Mouse (Mus musculus): ENCODE results near the gene Rpn1. TPM values are rescaled to one million over a fixed set of nuclear protein-coding genes. Genes with fewer than 3 reads are reported as not detected.
"Not testable (repeated sequence)": the region's sequence is repeated elsewhere in the genome, so short reads cannot be mapped to it uniquely, and the experiment has no call there.

The Rpn1 gene
- polyA plus RNA-seq, 1 experiment: 128 TPM

GRCm38 (mm10) chr6:88121781-88122180 lies 37.5 kb downstream of the Rpn1 start:
- no peak overlapping the region for H3K4me2 ChIP-seq (ENCODE audit: low read depth)
- H3K79me2 ChIP-seq (ENCODE audit: control insufficient read depth, insufficient read depth): no peaks in the 10 kb centered on the region
- no peak overlapping the region for H3K4me3 ChIP-seq
- H3K27me3 ChIP-seq (ENCODE audit: control insufficient read depth, insufficient read depth, insufficient read length): peaks cover 5% of the 10 kb centered on the region
- TF ChIP-seq TCF12 (IDR thresholded peaks at IDR 0.05; ENCODE audit: insufficient read depth, poor library complexity, severe bottlenecking): no peak
- no peak for TF ChIP-seq MAX (IDR thresholded peaks at IDR 0.05; ENCODE audit: low read depth)
- TF ChIP-seq CEBPB (IDR thresholded peaks at IDR 0.05; ENCODE audit: insufficient read depth, poor library complexity, severe bottlenecking): no peak
- no peak for TF ChIP-seq E2F4 (IDR thresholded peaks at IDR 0.05; ENCODE audit: insufficient read depth)
- TF ChIP-seq USF1 (IDR thresholded peaks at IDR 0.05; ENCODE audit: low read depth): no peak
- no peak for TF ChIP-seq MYOD1 (IDR thresholded peaks at IDR 0.05; ENCODE audit: control insufficient read depth in 1 of 3, insufficient read length in 2 of 3, low read depth in 2 of 3)
- no peak overlapping the region for H3ac ChIP-seq (ENCODE audit: control insufficient read depth, insufficient read length)
- H3K36me3 ChIP-seq (ENCODE audit: control insufficient read depth, insufficient read depth): no peaks in the 10 kb centered on the region

GRCm38 (mm10) chr6:88123150-88123857 lies 39.0 kb downstream of the Rpn1 start:
- Histone ChIP-seq H3K27me3 (ENCODE audit: control insufficient read depth, insufficient read depth, insufficient read length) (peaks cover 5% of the 10 kb centered on the region), H3K4me2 (ENCODE audit: low read depth) (peak overlapping the region; percentile 12), H3K79me2 (ENCODE audit: control insufficient read depth, insufficient read depth) (no peaks in the 10 kb centered on the region), H3K36me3 (ENCODE audit: control insufficient read depth, insufficient read depth) (no peaks in the 10 kb centered on the region), H3K4me3 (no peak overlapping the region), H3ac (ENCODE audit: control insufficient read depth, insufficient read length) (no peak overlapping the region)
- TF ChIP-seq CEBPB (IDR thresholded peaks at IDR 0.05; ENCODE audit: insufficient read depth, poor library complexity, severe bottlenecking) (no peak), USF1 (IDR thresholded peaks at IDR 0.05; ENCODE audit: low read depth) (no peak), MYOD1 (IDR thresholded peaks at IDR 0.05; ENCODE audit: control insufficient read depth in 1 of 3, insufficient read length in 2 of 3, low read depth in 2 of 3) (no peak), MAX (IDR thresholded peaks at IDR 0.05; ENCODE audit: low read depth) (no peak), TCF3 (IDR thresholded peaks at IDR 0.05; ENCODE audit: insufficient read length, low read depth) (no peak), MYOG (IDR thresholded peaks at IDR 0.05; ENCODE audit: control insufficient read depth in 1 of 3, insufficient read depth in 1 of 3, insufficient read length in 2 of 3, low read depth in 2 of 3) (no peak), SRF (IDR thresholded peaks at IDR 0.05; ENCODE audit: control insufficient read depth, insufficient read length, low read depth) (no peak), REST (IDR thresholded peaks at IDR 0.05; ENCODE audit: insufficient read depth, insufficient read length) (no peak), POLR2AphosphoS2 (IDR thresholded peaks at IDR 0.05; ENCODE audit: insufficient read length, low read depth) (no peak), E2F4 (IDR thresholded peaks at IDR 0.05; ENCODE audit: insufficient read depth) (no peak), TCF12 (IDR thresholded peaks at IDR 0.05; ENCODE audit: insufficient read depth, poor library complexity, severe bottlenecking) (no peak), POLR2A (IDR thresholded peaks at IDR 0.05; ENCODE audit: insufficient read length, low read depth) (no peak)

GRCm38 (mm10) chr6:88123858-88124261 lies 39.6 kb downstream of the Rpn1 start:
- H3K79me2 ChIP-seq (ENCODE audit: control insufficient read depth, insufficient read depth): no peaks in the 10 kb centered on the region
- H3K36me3 ChIP-seq (ENCODE audit: control insufficient read depth, insufficient read depth): no peaks in the 10 kb centered on the region
- H3K4me3 ChIP-seq: no peak overlapping the region
- H3ac ChIP-seq (ENCODE audit: control insufficient read depth, insufficient read length): no peak overlapping the region
- peaks cover 5% of the 10 kb centered on the region for H3K27me3 ChIP-seq (ENCODE audit: control insufficient read depth, insufficient read depth, insufficient read length)
- no peak for TF ChIP-seq MAX (IDR thresholded peaks at IDR 0.05; ENCODE audit: low read depth)
- TF ChIP-seq POLR2A (IDR thresholded peaks at IDR 0.05; ENCODE audit: insufficient read length, low read depth): no peak
- no peak for TF ChIP-seq TCF3 (IDR thresholded peaks at IDR 0.05; ENCODE audit: insufficient read length, low read depth)
- TF ChIP-seq MYOD1 (IDR thresholded peaks at IDR 0.05; ENCODE audit: control insufficient read depth in 1 of 3, insufficient read length in 2 of 3, low read depth in 2 of 3): no peak
- no peak for TF ChIP-seq REST (IDR thresholded peaks at IDR 0.05; ENCODE audit: insufficient read depth, insufficient read length)
- TF ChIP-seq MYOG (IDR thresholded peaks at IDR 0.05; ENCODE audit: control insufficient read depth in 1 of 3, insufficient read depth in 1 of 3, insufficient read length in 2 of 3, low read depth in 2 of 3): no peak
- TF ChIP-seq SRF (IDR thresholded peaks at IDR 0.05; ENCODE audit: control insufficient read depth, insufficient read length, low read depth): no peak
- no peak for TF ChIP-seq POLR2AphosphoS2 (IDR thresholded peaks at IDR 0.05; ENCODE audit: insufficient read length, low read depth)
- no peak for TF ChIP-seq USF1 (IDR thresholded peaks at IDR 0.05; ENCODE audit: low read depth)
- no peak for TF ChIP-seq TCF12 (IDR thresholded peaks at IDR 0.05; ENCODE audit: insufficient read depth, poor library complexity, severe bottlenecking)
- TF ChIP-seq CEBPB (IDR thresholded peaks at IDR 0.05; ENCODE audit: insufficient read depth, poor library complexity, severe bottlenecking): no peak
- no peak for TF ChIP-seq E2F4 (IDR thresholded peaks at IDR 0.05; ENCODE audit: insufficient read depth)
- H3K4me2 ChIP-seq (ENCODE audit: low read depth): peak overlapping the region; percentile 12

GRCm38 (mm10) chr6:88124551-88124950 lies 40.3 kb downstream of the Rpn1 start:
- H3K27me3 ChIP-seq (ENCODE audit: control insufficient read depth, insufficient read depth, insufficient read length): peaks cover 5% of the 10 kb centered on the region
- no peaks in the 10 kb centered on the region for H3K36me3 ChIP-seq (ENCODE audit: control insufficient read depth, insufficient read depth)
- no peak overlapping the region for H3K4me3 ChIP-seq
- H3K4me2 ChIP-seq (ENCODE audit: low read depth): no peak overlapping the region
- no peaks in the 10 kb centered on the region for H3K79me2 ChIP-seq (ENCODE audit: control insufficient read depth, insufficient read depth)
- H3ac ChIP-seq (ENCODE audit: control insufficient read depth, insufficient read length): no peak overlapping the region
- TF ChIP-seq POLR2A (IDR thresholded peaks at IDR 0.05; ENCODE audit: insufficient read length, low read depth): no peak
- no peak for TF ChIP-seq MYOG (IDR thresholded peaks at IDR 0.05; ENCODE audit: control insufficient read depth in 1 of 3, insufficient read depth in 1 of 3, insufficient read length in 2 of 3, low read depth in 2 of 3)
- TF ChIP-seq SRF (IDR thresholded peaks at IDR 0.05; ENCODE audit: control insufficient read depth, insufficient read length, low read depth): no peak
- no peak for TF ChIP-seq POLR2AphosphoS2 (IDR thresholded peaks at IDR 0.05; ENCODE audit: insufficient read length, low read depth)
- no peak for TF ChIP-seq USF1 (IDR thresholded peaks at IDR 0.05; ENCODE audit: low read depth)
- TF ChIP-seq TCF3 (IDR thresholded peaks at IDR 0.05; ENCODE audit: insufficient read length, low read depth): no peak
- TF ChIP-seq MYOD1 (IDR thresholded peaks at IDR 0.05; ENCODE audit: control insufficient read depth in 1 of 3, insufficient read length in 2 of 3, low read depth in 2 of 3): no peak

- H3K27me3 ChIP-seq (ENCODE audit: control insufficient read depth, insufficient read depth, insufficient read length): not testable (repeated sequence)
Measured at GRCm38 (mm10) chr6:88125815-88126214, 41.5 kb downstream of the Rpn1 start.

More at GRCm38 (mm10) chr6:88125815-88126214, 41.5 kb downstream of the Rpn1 start:
- H3K4me2 ChIP-seq (ENCODE audit: low read depth); H3ac ChIP-seq (ENCODE audit: control insufficient read depth, insufficient read length); H3K79me2 ChIP-seq (ENCODE audit: control insufficient read depth, insufficient read depth); H3K4me3 ChIP-seq; H3K36me3 ChIP-seq (ENCODE audit: control insufficient read depth, insufficient read depth): not testable (repeated sequence)

Measured in myocyte (in vitro differentiated cells).